Mouse (Mus musculus): ENCODE measurements around the gene Eri2. TPM values are rescaled to one million over a fixed set of nuclear protein-coding genes. Genes with fewer than 3 reads are reported as not detected.
A peak's percentile ranks its signal among the peaks of the same experiment; 100 is the strongest.

Eri2 gene
- polyA plus RNA-seq, 1 experiment from 2014 or later = 8.9 TPM

DNA sequence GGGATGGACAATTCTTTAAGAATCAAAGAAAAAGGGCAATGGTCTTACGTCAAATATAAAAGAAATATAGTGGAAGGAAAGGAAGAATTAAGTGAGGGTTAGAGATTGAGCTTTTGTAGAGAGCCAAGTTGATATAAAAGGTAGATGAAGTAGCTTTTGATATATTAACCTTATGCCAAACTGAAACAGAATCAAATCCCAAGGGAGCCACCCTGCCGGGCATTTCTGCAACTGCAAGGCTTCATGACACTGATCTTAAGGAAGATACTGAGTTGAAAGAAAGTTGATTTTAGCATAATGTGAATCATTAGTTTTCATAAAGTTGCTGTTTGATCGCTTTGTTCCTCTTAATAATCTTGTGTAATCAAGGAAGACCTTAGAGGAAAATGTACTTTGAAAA, 4.8 kb downstream of the Eri2 start:
- ATAC-seq (no peak), DNase-seq (ENCODE audit: low read depth, low spot score) (no peak)
- TF ChIP-seq CTCF (IDR thresholded peaks at IDR 0.05) = no peak
- POLR2A ChIA-PET = no interaction called here
- CTCF ChIA-PET = interaction anchor here (1.3 kb wide), 1 partner anchor 22 kb away, joined by 3 read pairs; no protein-coding TSS in a partner anchor
- H3K27me3 ChIP-seq = no peaks in the 10 kb centered on the region
- in situ Hi-C loops (cut with MboI; ENCODE audit: low pct_unique_long_range_greater_than_20kb) = no loop called here

DNA sequence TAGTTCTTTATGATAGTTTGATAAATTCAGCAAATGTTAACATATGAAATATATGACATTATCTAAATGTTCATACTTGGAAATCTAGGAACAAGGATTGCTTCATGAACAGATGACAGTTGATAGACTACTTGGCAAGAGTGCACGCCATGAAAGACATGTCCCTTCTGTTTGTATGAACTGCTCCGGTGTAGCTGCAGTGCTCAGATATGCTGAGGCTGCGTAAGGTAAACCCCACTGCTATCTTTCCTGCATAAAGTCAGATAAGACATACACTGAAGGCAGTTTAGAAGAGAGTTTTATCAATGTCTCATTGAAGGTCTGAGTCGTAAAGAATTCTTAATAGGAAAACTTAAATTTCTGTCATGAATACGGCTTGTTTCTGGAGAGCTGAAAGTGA, 8.9 kb downstream of the Eri2 start:
- CTCF ChIA-PET = no interaction called here

DNA sequence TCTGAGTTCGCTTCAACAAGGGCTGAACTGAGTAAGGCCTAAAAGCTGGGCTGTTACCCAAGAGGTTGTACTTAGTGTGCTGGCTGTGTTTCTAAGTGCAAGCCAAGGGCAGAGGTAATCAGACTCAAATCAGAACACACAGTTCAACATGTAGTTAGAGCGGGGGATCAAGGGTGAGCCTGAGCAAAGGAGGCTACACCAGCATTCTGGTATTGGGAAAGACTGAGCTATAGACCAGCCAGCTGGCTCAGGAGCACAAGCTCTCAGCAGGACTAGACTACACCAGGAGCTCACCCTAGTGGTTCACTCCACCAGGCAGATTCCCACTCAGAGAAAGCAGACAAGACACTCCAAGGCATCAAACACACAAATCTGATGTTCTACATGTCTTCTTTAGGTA, 10.4 kb downstream of the Eri2 start:
- DNase-seq (ENCODE audit: low read depth, low spot score) (no peak), ATAC-seq (no peak)
- ChIA-PET CTCF (interaction anchor here (1.1 kb wide), 1 partner anchor 10 kb away, joined by 4 read pairs; no protein-coding TSS in a partner anchor), POLR2A (no interaction called here)
- TF ChIP-seq CTCF (IDR thresholded peaks at IDR 0.05) = no peak
- no peaks in the 10 kb centered on the region for H3K27me3 ChIP-seq
- in situ Hi-C loops (cut with MboI; ENCODE audit: low pct_unique_long_range_greater_than_20kb) = no loop called here

More for the DNA sequence above, 8.9 kb downstream of the Eri2 start:
- DNase-seq (ENCODE audit: low read depth, low spot score) = no peak
- no peaks in the 10 kb centered on the region for H3K27me3 ChIP-seq
- no peak for TF ChIP-seq CTCF (IDR thresholded peaks at IDR 0.05)
- POLR2A ChIA-PET = no interaction called here
- in situ Hi-C loops (cut with MboI; ENCODE audit: low pct_unique_long_range_greater_than_20kb) = no loop called here
- no peak for ATAC-seq

DNA sequence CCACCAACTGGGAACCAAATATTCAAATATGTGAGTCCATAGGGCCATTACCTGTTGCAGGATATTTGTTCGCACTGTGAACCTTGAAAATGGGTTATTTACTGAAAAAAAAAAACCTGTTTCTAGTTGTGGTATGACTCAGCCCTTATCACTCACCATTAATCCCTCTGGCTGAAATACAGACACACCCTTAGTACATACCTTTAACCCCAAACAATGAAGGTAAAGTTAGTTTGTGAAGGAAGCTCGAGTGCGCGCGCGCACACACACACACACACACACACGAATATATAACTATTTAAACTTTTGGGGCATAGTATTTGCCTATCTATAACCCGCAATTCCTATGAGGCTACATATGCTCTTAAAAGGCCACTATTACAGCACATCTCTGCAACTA, 24.0 kb downstream of the Eri2 start:
- ChIA-PET CTCF (no interaction called here), POLR2A (no interaction called here)
- no peaks in the 10 kb centered on the region for H3K27me3 ChIP-seq
- in situ Hi-C loops (cut with MboI; ENCODE audit: low pct_unique_long_range_greater_than_20kb) = no loop called here
- no peak for TF ChIP-seq CTCF (IDR thresholded peaks at IDR 0.05)
- DNase-seq (ENCODE audit: low read depth, low spot score) (no peak), ATAC-seq (no peak)

DNA sequence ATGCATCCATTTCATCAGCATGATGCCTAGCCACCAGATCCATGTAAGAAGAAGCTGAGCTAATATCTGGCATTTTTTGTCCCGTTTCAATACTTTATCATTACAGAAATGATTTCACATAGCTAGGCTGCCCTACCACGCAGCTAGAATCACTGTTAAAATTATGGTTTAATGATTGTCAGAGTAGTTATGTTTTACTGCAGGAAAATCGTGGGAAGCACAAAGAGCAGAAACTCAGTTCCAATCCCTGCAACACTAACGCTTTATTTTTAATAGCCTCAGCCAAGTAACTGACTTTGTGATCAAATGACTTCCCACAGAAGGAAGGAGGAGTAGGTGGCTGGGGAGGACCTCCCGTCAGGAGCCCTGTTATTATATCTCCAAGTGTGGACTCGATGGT, 26.9 kb downstream of the Eri2 start:
- in situ Hi-C loops (cut with MboI; ENCODE audit: low pct_unique_long_range_greater_than_20kb) = no loop called here
- ChIA-PET POLR2A (interaction anchor here (0.6 kb wide), 1 partner anchor 86 kb away, joined by 9 read pairs; no protein-coding TSS in a partner anchor), CTCF (interaction anchor here (1.0 kb wide), 1 partner anchor 22 kb away, joined by 3 read pairs; no protein-coding TSS in a partner anchor)
- H3K27me3 ChIP-seq = no peaks in the 10 kb centered on the region
- DNase-seq (ENCODE audit: low read depth, low spot score) (no peak), ATAC-seq (no peak)
- TF ChIP-seq CTCF (IDR thresholded peaks at IDR 0.05) = no peak

DNA sequence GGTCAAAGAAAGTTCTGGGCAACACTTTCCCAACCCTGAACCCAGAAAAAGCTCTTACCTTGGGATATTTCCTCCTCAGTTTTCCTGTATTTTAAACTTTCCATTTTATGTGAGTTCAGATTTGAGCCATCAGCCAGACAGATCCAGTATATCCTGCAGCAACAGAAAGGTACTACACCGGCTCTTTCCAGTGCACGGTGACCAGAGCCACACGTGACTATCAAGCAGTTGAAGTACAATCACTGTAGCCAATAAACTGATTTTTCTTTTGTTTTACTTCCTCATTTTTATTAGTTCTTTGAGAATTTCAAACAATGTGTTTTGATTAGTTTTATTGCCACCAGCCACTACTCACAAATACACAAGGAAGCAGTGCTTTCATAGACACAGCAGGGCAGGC, 29.5 kb downstream of the Eri2 start:
- CTCF ChIA-PET = interaction anchor here (0.9 kb wide), 1 partner anchor 14 kb away, joined by 3 read pairs; no protein-coding TSS in a partner anchor
- POLR2A ChIA-PET = no interaction called here
- in situ Hi-C loops (cut with MboI; ENCODE audit: low pct_unique_long_range_greater_than_20kb) = no loop called here

DNA sequence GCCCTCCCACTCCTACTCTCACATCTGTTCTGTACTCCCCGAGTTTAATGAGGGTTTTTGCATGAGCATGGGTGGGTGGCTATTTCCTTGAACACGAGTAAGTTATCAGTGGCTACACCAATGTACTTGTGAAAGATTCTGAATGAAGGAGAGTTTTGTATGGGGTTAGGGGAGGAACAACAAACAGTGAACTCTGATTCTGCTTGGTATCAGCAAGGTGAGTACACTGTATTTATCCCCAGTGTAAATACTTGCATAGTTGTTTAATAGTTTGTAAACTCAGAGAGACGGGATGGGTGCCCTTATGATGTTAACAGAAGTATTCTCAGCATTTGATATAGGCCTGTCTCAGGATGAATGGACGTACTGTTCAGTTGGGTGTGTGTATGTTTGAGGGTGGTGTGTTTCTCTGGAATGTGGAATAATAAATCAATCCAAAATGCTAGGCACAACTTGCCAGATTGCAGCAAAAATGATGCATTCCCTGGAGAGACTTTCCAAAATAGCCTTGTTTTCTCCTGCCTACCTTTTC, 31.6 kb downstream of the Eri2 start:
- no peaks in the 10 kb centered on the region for H3K27me3 ChIP-seq
- DNase-seq (ENCODE audit: low read depth, low spot score) = no peak
- ChIA-PET POLR2A (no interaction called here), CTCF (no interaction called here)
- in situ Hi-C loops (cut with MboI; ENCODE audit: low pct_unique_long_range_greater_than_20kb) = no loop called here
- no peak for ATAC-seq
- TF ChIP-seq CTCF (IDR thresholded peaks at IDR 0.05) = no peak

More for the DNA sequence above, 29.5 kb downstream of the Eri2 start:
- no peaks in the 10 kb centered on the region for H3K27me3 ChIP-seq
- no peak for TF ChIP-seq CTCF (IDR thresholded peaks at IDR 0.05)
- ATAC-seq (no peak), DNase-seq (ENCODE audit: low read depth, low spot score) (no peak)

DNA sequence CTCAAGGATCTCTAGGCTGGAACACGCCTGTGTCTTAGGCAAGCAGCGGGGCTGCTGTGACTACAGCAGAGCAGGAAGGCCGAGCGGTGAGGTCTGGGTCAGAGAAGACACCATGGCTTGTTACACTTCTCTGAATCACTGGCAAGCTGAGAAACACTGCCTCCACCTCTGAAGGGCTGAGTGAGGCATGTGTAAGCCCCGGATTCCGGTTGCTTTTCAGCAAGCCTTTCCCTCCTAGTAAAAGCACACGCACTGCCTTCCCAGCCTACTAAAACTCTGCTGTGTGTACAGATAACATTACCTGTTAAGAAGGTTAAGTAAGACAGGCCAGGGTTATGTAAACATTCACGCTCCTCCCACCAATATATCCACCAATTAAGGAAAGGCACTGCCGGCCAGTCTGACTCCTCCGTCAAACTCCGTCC, 33.3 kb downstream of the Eri2 start, which contains the start of gene Acsm3:
Acsm3 (plus strand) TSS at position 397 of the 425 bp plus-strand sequence.
- no peak for ATAC-seq
- DNase-seq (ENCODE audit: low read depth, low spot score) = no peak
- CTCF ChIA-PET = interaction anchor here (0.6 kb wide), 1 partner anchor 436 kb away, joined by 3 read pairs; no protein-coding TSS in a partner anchor

DNA sequence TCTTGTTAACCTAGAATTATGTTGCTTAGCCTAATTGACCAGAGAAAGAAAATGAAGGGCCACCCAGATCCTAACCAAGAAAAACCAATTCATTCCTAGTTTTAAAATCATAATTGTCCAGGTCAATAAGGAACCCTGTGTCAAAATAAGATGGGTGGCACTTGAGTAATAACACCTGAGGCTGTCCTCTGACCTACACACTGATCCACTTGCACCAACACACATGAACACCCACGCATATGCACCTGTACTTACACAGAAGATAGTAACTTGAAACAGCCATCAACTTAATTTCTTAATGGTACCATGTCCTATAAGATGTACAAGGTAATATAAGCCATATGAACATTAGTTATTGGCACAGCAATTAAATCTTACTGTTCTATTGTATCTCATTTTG, 40.2 kb downstream of the Eri2 start:
- no peak for DNase-seq (ENCODE audit: low read depth, low spot score)
- ChIA-PET CTCF (no interaction called here), POLR2A (no interaction called here)
- no peak for TF ChIP-seq CTCF (IDR thresholded peaks at IDR 0.05)
- no peaks in the 10 kb centered on the region for H3K27me3 ChIP-seq
- in situ Hi-C loops (cut with MboI; ENCODE audit: low pct_unique_long_range_greater_than_20kb) = no loop called here
- ATAC-seq = no peak

More for the DNA sequence above, 33.3 kb downstream of the Eri2 start, which contains the start of gene Acsm3:
- POLR2A ChIA-PET = interaction anchor here (0.7 kb wide), 1 partner anchor 186 kb away, joined by 3 read pairs; no protein-coding TSS in a partner anchor
- TF ChIP-seq CTCF (IDR thresholded peaks at IDR 0.05) = no peak
- in situ Hi-C loops (cut with MboI; ENCODE audit: low pct_unique_long_range_greater_than_20kb) = no loop called here
- H3K27me3 ChIP-seq = no peaks in the 10 kb centered on the region

DNA sequence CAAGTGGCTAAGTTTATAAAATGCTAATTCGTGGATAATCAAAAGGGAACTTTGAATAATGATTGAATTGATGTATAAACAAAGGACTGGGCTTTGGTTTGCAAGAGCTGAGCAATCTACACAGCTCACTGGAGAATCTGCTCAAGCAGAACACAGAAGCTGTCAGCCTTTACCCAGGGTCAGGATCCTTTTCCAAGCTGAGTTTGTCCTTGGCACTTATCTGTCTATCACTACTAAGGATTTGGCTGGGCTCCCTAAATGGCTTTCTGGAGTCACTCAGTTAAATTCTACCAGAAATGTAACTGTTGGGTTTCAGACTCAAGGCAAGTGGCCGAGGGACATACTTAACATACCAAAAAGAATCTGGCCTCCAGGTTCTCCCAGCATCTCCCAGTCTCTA, 43.9 kb downstream of the Eri2 start:
- in situ Hi-C loops (cut with MboI; ENCODE audit: low pct_unique_long_range_greater_than_20kb) = no loop called here
- TF ChIP-seq CTCF (IDR thresholded peaks at IDR 0.05) = no peak
- CTCF ChIA-PET = interaction anchor here (0.7 to 0.8 kb wide), 2 partner anchors 15 to 78 kb away, joined by 3 read pairs; no protein-coding TSS in a partner anchor
- ATAC-seq = peak; percentile 44
- DNase-seq (ENCODE audit: low read depth, low spot score) = no peak
- no peaks in the 10 kb centered on the region for H3K27me3 ChIP-seq
- POLR2A ChIA-PET = no interaction called here

DNA sequence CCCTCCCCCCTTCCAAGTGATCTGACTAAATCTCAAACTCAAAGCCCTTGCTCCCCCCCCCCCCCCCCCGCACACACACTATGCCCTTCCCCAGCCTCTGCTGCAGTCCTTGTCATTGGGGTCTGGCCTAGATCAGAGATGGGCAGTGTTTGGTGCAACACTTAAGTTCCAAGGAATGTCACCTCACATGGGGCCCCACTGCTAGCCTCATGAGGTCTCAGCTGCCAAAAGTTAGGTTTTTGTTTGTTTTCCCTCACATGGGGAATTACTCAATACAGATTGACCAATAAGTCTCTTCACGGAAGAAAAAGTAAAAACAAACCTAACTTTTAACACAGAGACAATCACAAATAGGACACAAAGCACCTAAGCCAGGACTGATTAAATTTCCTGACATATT, 45.1 kb downstream of the Eri2 start:
- DNase-seq (ENCODE audit: low read depth, low spot score) = no peak
- H3K27me3 ChIP-seq = no peaks in the 10 kb centered on the region
- ChIA-PET CTCF (no interaction called here), POLR2A (no interaction called here)
- no peak for ATAC-seq
- in situ Hi-C loops (cut with MboI; ENCODE audit: low pct_unique_long_range_greater_than_20kb) = no loop called here
- TF ChIP-seq CTCF (IDR thresholded peaks at IDR 0.05) = no peak
